Mouse (Mus musculus) stomach, embryonic 16.5 days (tissue): ENCODE results near the gene Sass6. TPM values are rescaled to one million over a fixed set of nuclear protein-coding genes. Genes with fewer than 3 reads are reported as not detected.
A peak's percentile ranks its signal among the peaks of the same experiment; 100 is the strongest.
"Not testable (repeated sequence)": the region's sequence is repeated elsewhere in the genome, so short reads cannot be mapped to it uniquely, and the experiment has no call there.

Experiments used
- ATAC-seq: fragments of 200-750 bp; cut with Nextera tagmentation; 2 replicates; pipeline ENCODE4 v1.8.0; 2017; ENCODE audit warnings: moderate number of reproducible peaks, moderate TSS enrichment; ENCODE audit not compliant: insufficient read depth, low FRiP score
- H3K27ac ChIP-seq: fragments of 300-500 bp; sonication (generic); 2 replicates; pipeline ENCODE4 v1.5.1; 2014; ENCODE audit warnings: low read length
- H3K27me3 ChIP-seq: fragments of 300-500 bp; sonication (generic); 2 replicates; pipeline ENCODE4 v1.6.1; 2014; ENCODE audit warnings: low read length, control low read depth, mixed read lengths; ENCODE audit not compliant: control insufficient read depth, insufficient read depth
- H3K36me3 ChIP-seq: fragments of 300-500 bp; sonication (generic); 2 replicates; pipeline ENCODE4 v1.6.1; 2014; ENCODE audit warnings: low read length; ENCODE audit not compliant: control insufficient read depth, insufficient read depth
- H3K4me1 ChIP-seq: fragments of 300-500 bp; sonication (generic); 2 replicates; pipeline ENCODE4 v1.6.1; 2014; ENCODE audit warnings: low read length, control low read depth, mixed read lengths; ENCODE audit not compliant: control insufficient read depth, insufficient read depth
- H3K4me2 ChIP-seq: fragments of 300-500 bp; sonication (generic); 2 replicates; pipeline ENCODE4 v1.6.1; 2014; ENCODE audit warnings: low read depth, low read length, mixed read lengths
- H3K4me3 ChIP-seq: fragments of 300-500 bp; sonication (generic); replicated peaks from 2 replicates; pipeline ENCODE4 v1.5.1; 2014; ENCODE audit warnings: mild to moderate bottlenecking, low read length
- H3K9ac ChIP-seq: fragments of 300-500 bp; sonication (generic); 2 replicates; pipeline ENCODE4 v1.6.1; 2014; ENCODE audit warnings: low read length
- H3K9me3 ChIP-seq: fragments of 300-500 bp; sonication (generic); replicated peaks from 2 replicates; pipeline ENCODE4 v1.6.1; 2016; ENCODE audit warnings: low read length, control low read depth; ENCODE audit not compliant: control insufficient read depth
- WGBS: fragments of 180-500 bp; shearing (Covaris S2); extraction: QIAGEN DNeasy Blood & Tissue Kit; methylation state at CpG from one replicate; pipeline ENCODE4 v1.1.7; 2014; 5-methylcytosine and 5-hydroxymethylcytosine counted together
- polyA plus RNA-seq: library from polyadenylated mRNA; unstranded; fragments of >200 nt; fragmentation: Nextera tagmentation; extraction: Ambion mirVana; gene quantifications from 2 replicates; pipeline ENCODE4 v1.2.1, GENCODE M21; 2015

Sass6 gene
- polyA plus RNA-seq, 1 experiment from 2014 or later: 16.5 TPM

- H3K27me3 ChIP-seq, H3K4me2 ChIP-seq, H3K4me1 ChIP-seq, H3K9me3 ChIP-seq, ATAC-seq, H3K27ac ChIP-seq, H3K36me3 ChIP-seq, H3K4me3 ChIP-seq, H3K9ac ChIP-seq: not testable (repeated sequence)
- 92% methylated on average over 11 of the region's 11 CpGs for WGBS
These were observed 59.3 kb downstream of the Sass6 start for GRCm38 (mm10) chr3:116654051-116654450.

- no peaks in the 10 kb centered on the region for H3K27me3 ChIP-seq
- ATAC-seq: no peak
- no peak overlapping the region for H3K9ac ChIP-seq
- no peak overlapping the region for H3K4me3 ChIP-seq
- WGBS: 69% methylated on average over 7 of the region's 7 CpGs
- H3K4me1 ChIP-seq: peaks cover 21% of the 10 kb centered on the region
- H3K36me3 ChIP-seq: no peaks in the 10 kb centered on the region
- no peak overlapping the region for H3K4me2 ChIP-seq
- no peaks in the 10 kb centered on the region for H3K9me3 ChIP-seq
- no peak overlapping the region for H3K27ac ChIP-seq
These were observed 61.6 kb downstream of the Sass6 start for GRCm38 (mm10) chr3:116656184-116656965.

- no peaks in the 10 kb centered on the region for H3K9me3 ChIP-seq
- H3K4me3 ChIP-seq: no peak overlapping the region
- peaks cover 19% of the 10 kb centered on the region for H3K4me1 ChIP-seq
- H3K9ac ChIP-seq: no peak overlapping the region
- H3K27ac ChIP-seq: no peak overlapping the region
- WGBS: 75% methylated on average over 15 of the region's 15 CpGs
- no peaks in the 10 kb centered on the region for H3K27me3 ChIP-seq
- ATAC-seq: no peak
- no peak overlapping the region for H3K4me2 ChIP-seq
- no peaks in the 10 kb centered on the region for H3K36me3 ChIP-seq
These were observed 64.3 kb downstream of the Sass6 start for GRCm38 (mm10) chr3:116658928-116659565.

- 81% methylated on average over 13 of the region's 13 CpGs for WGBS
- H3K4me2 ChIP-seq: 0 out of 2 replicates have a peak overlapping the region, but pooled peaks have one; percentile 81
These were observed 65.2 kb downstream of the Sass6 start for GRCm38 (mm10) chr3:116659856-116660430.

GRCm38 (mm10) chr3:116661288-116661869 lies 66.6 kb downstream of the Sass6 start:
- no peak for ATAC-seq
- peak overlapping the region; percentile 91 for H3K27ac ChIP-seq
- H3K4me3 ChIP-seq: peak overlapping the region; percentile 82
- WGBS: 3% methylated on average over 16 of the region's 16 CpGs
- H3K9ac ChIP-seq: peak overlapping the region; percentile 92
- peak overlapping the region; percentile 81 for H3K4me2 ChIP-seq
- no peaks in the 10 kb centered on the region for H3K36me3 ChIP-seq
- H3K9me3 ChIP-seq: no peaks in the 10 kb centered on the region
- H3K4me1 ChIP-seq: peaks cover 19% of the 10 kb centered on the region
- H3K27me3 ChIP-seq: no peaks in the 10 kb centered on the region

More at GRCm38 (mm10) chr3:116659856-116660430, 65.2 kb downstream of the Sass6 start:
- Histone ChIP-seq H3K36me3 (no peaks in the 10 kb centered on the region), H3K27me3 (no peaks in the 10 kb centered on the region), H3K4me1 (peaks cover 19% of the 10 kb centered on the region), H3K9ac (no peak overlapping the region), H3K27ac (no peak overlapping the region), H3K4me3 (no peak overlapping the region), H3K9me3 (no peaks in the 10 kb centered on the region)
- no peak for ATAC-seq

GRCm38 (mm10) chr3:116661870-116662414 lies 67.2 kb downstream of the Sass6 start:
- ATAC-seq: peak; percentile 83
- Histone ChIP-seq H3K27me3 (no peaks in the 10 kb centered on the region), H3K9me3 (no peaks in the 10 kb centered on the region), H3K4me1 (peaks cover 19% of the 10 kb centered on the region), H3K4me3 (peak overlapping the region; percentile 82), H3K27ac (peak overlapping the region; percentile 91), H3K36me3 (no peaks in the 10 kb centered on the region), H3K9ac (peak overlapping the region; percentile 92), H3K4me2 (peak overlapping the region; percentile 81)
- under 1% methylated on average over 64 of the region's 68 CpGs for WGBS

- Histone ChIP-seq H3K36me3 (no peaks in the 10 kb centered on the region), H3K27ac (peak within 1 kb of the TSS; percentile 91), H3K4me3 (peak within 1 kb of the TSS; percentile 82), H3K4me1 (peaks cover 19% of the 10 kb centered on the region; the same call in 1 of the 2 replicates), H3K27me3 (no peaks in the 10 kb centered on the region), H3K9me3 (no peaks in the 10 kb centered on the region), H3K9ac (peak within 1 kb of the TSS; percentile 92), H3K4me2 (peak within 1 kb of the TSS; percentile 81)
- peak; percentile 100 for ATAC-seq
- WGBS: under 1% methylated on average over 38 of the region's 39 CpGs
These were observed 67.7 kb downstream of the Sass6 start, which contains the start of gene Mfsd14a for GRCm38 (mm10) chr3:116662463-116662863. Mfsd14a (minus strand) TSS chr3:116662677.

- ATAC-seq, H3K36me3 ChIP-seq: not testable (repeated sequence)
These were observed 69.5 kb downstream of the Sass6 start for GRCm38 (mm10) chr3:116664281-116664680.

More at GRCm38 (mm10) chr3:116664281-116664680, 69.5 kb downstream of the Sass6 start:
- H3K9ac ChIP-seq, H3K27me3 ChIP-seq, H3K4me3 ChIP-seq, H3K27ac ChIP-seq, H3K9me3 ChIP-seq, H3K4me2 ChIP-seq: not testable (repeated sequence)
- 88% methylated on average over 9 of the region's 9 CpGs for WGBS
- peaks cover 15% of the 10 kb centered on the region; the same call in 1 of the 2 replicates for H3K4me1 ChIP-seq
